Comparison of ENCODE assay signal across 7 mouse cellular contexts in genomic region chr19:4333791-4334190, GRCm38 (mm10). TPM values are rescaled to one million over a fixed set of nuclear protein-coding genes. Genes with fewer than 3 reads are reported as not detected.
DNase-seq lines count a peak whose midpoint lies in the region; ATAC-seq lines count a peak whose summit lies in the region.

No protein-coding gene starts in this region.

- H3K4me3 ChIP-seq in intestine, embryonic 15.5 days (replicated peaks) = peak overlapping the region; percentile 50
- H3K4me3 ChIP-seq in midbrain, embryonic 10.5 days = peak overlapping the region; percentile 72

- intact Hi-C loops in gastrocnemius, postnatal 36 days (cut with DNase I) = no loop called here
- intact Hi-C loops in left cerebral cortex, postnatal 25 days (cut with DNase I) = loop anchor here (2.0 kb wide), 1 partner anchor 63 kb away; no protein-coding TSS in a partner anchor

- H3K27me3 ChIP-seq in intestine, embryonic 15.5 days (replicated peaks) = no peaks in the 10 kb centered on the region
- no peaks in the 10 kb centered on the region for H3K27me3 ChIP-seq in midbrain, embryonic 10.5 days (ENCODE audit: low read depth, poor library complexity, severe bottlenecking)

- no peaks in the 10 kb centered on the region for H3K9me3 ChIP-seq in intestine, embryonic 15.5 days
- H3K9me3 ChIP-seq in midbrain, embryonic 10.5 days (replicated peaks) = no peaks in the 10 kb centered on the region

- WGBS in intestine, embryonic 15.5 days = under 1% methylated on average over 16 of the region's 16 CpGs
- under 1% methylated on average over 16 of the region's 16 CpGs for WGBS in midbrain, embryonic 10.5 days

- H3K9ac ChIP-seq in intestine, embryonic 15.5 days = peak overlapping the region; percentile 63

- peak overlapping the region; percentile 89 for H3K27ac ChIP-seq in intestine, embryonic 15.5 days
- peak overlapping the region; percentile 91 for H3K27ac ChIP-seq in midbrain, embryonic 10.5 days (replicated peaks)

- peaks cover 3% of the 10 kb centered on the region; the same call in 1 of the 2 replicates for H3K36me3 ChIP-seq in intestine, embryonic 15.5 days
- H3K36me3 ChIP-seq in midbrain, embryonic 10.5 days = peaks cover 55% of the 10 kb centered on the region

- peaks cover 21% of the 10 kb centered on the region for H3K4me1 ChIP-seq in intestine, embryonic 15.5 days (replicated peaks)
- peaks cover 35% of the 10 kb centered on the region for H3K4me1 ChIP-seq in midbrain, embryonic 10.5 days

- peak; percentile 98 for ATAC-seq in intestine, embryonic 15.5 days

- H3K4me2 ChIP-seq in intestine, embryonic 15.5 days (replicated peaks) = peak overlapping the region; percentile 71

- DNase-seq in adrenal gland, adult 2 months = peak; percentile 99
- peak; percentile 88 for DNase-seq in embryo, embryonic 11.5 days (ENCODE audit: low read depth, low spot score)
- DNase-seq in gastrocnemius, postnatal 36 days = peak; percentile 92 to 97
- peak; percentile 91 to 97 for DNase-seq in left cerebral cortex, postnatal 25 days (ENCODE audit: low spot score in 2 of 2)
- DNase-seq in midbrain, embryonic 10.5 days (ENCODE audit: low spot score) = peak; percentile 93
- peak; percentile 84 for DNase-seq in right cerebral cortex, postnatal 4 days

RNA-seq across cellular contexts. Expression of gene Grk2, which starts 27.8 kb away (rescaled TPM):
- 10 to 100 TPM; 49.1 to 49.7 TPM for total RNA-seq in adrenal gland, adult 2 months (2021)
- polyA plus RNA-seq in adrenal gland, adult 2 months (2012; rRNA removed) = 60.4 and 62.6 TPM in 2 replicates
- total RNA-seq in gastrocnemius, postnatal 36 days (2021) = 10 to 100 TPM; 41.5 to 52.0 TPM
- polyA plus RNA-seq in intestine, embryonic 15.5 days (2015; fragmentation: Nextera tagmentation; extraction: Ambion mirVana) = 18.2 and 18.3 TPM in 2 replicates
- 100 to 1,000 TPM; 217 to 223 TPM for total RNA-seq in left cerebral cortex, postnatal 25 days (2021)
- 12.2 and 14.2 TPM in 2 replicates for polyA plus RNA-seq in midbrain, embryonic 10.5 days (2016; fragmentation: Nextera tagmentation; extraction: Ambion mirVana)

RNA-seq across cellular contexts. Expression of gene Ankrd13d, which starts 50.9 kb away (rescaled TPM):
- total RNA-seq in adrenal gland, adult 2 months (2021) = 1 to 10 TPM; 2.5 to 5.7 TPM
- polyA plus RNA-seq in adrenal gland, adult 2 months (2012; rRNA removed) = 5.4 and 8.3 TPM in 2 replicates
- under 1 TPM; 0.23 to 0.27 TPM for total RNA-seq in gastrocnemius, postnatal 36 days (2021)
- 5.3 and 5.7 TPM in 2 replicates for polyA plus RNA-seq in intestine, embryonic 15.5 days (2015; fragmentation: Nextera tagmentation; extraction: Ambion mirVana)
- 10 to 100 TPM; 70.0 to 76.6 TPM for total RNA-seq in left cerebral cortex, postnatal 25 days (2021)
- polyA plus RNA-seq in midbrain, embryonic 10.5 days (2016; fragmentation: Nextera tagmentation; extraction: Ambion mirVana) = 11.7 and 12.6 TPM in 2 replicates

Comparison
In these comparisons a context has a peak if more than half of its experiments do, and no peak if none do; other contexts are left out.
1. Peak in every context shown above with its lines: DNase-seq, ATAC-seq, H3K4me3 ChIP-seq and H3K27ac ChIP-seq.
2. RNA of gene Grk2, which starts 27.8 kb away (total RNA-seq): 217 to 223 TPM in left cerebral cortex, postnatal 25 days; 41.5 to 52.0 TPM in gastrocnemius, postnatal 36 days and 49.1 to 49.7 TPM in adrenal gland, adult 2 months; every median in the first group is over 4 times any median in the second.
3. RNA of gene Ankrd13d, which starts 50.9 kb away (total RNA-seq): 70.0 to 76.6 TPM in left cerebral cortex, postnatal 25 days; 2.5 to 5.7 TPM in adrenal gland, adult 2 months and 0.23 to 0.27 TPM in gastrocnemius, postnatal 36 days; every median in the first group is over 10 times any median in the second.